Mouse (Mus musculus) lung, postnatal 25 days (tissue): ENCODE results near the gene Kif2c.

Experiments used
- DNase-seq: peaks from one replicate; pipeline ENCODE4 v3.0.0; 2022; ENCODE audit warnings: low spot score

Kif2c gene

GRCm38 (mm10) chr4:117181863-117182758, at the start of gene Kif2c:
Gene Kif2c, minus strand, starts transcription at chr4:117182639.
- DNase-seq, result peak; percentile 92

GRCm38 (mm10) chr4:117231208-117231607, 48.8 kb upstream of the Kif2c start:
- no peak for DNase-seq

DNA sequence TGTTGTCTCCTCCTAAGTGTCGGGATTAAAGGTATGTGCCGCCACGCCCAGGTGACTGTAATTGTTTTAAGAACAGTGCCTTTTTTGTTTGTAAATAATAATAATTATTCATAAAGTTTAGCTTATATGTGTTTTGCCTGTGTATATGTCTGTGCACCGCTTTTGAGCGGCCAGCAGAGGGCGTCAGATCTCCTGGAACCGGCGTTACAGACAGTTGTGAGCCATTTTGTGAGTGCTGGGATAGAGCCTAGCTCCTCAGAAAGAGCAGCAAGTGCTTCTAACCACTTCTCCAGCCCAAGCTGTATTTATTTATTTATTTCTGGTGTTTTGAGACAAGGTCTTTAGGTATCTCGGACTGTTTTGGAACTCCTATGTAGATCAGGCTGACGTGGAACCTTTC, 47.9 kb upstream of the Kif2c start:
- DNase-seq, result no peak

DNA sequence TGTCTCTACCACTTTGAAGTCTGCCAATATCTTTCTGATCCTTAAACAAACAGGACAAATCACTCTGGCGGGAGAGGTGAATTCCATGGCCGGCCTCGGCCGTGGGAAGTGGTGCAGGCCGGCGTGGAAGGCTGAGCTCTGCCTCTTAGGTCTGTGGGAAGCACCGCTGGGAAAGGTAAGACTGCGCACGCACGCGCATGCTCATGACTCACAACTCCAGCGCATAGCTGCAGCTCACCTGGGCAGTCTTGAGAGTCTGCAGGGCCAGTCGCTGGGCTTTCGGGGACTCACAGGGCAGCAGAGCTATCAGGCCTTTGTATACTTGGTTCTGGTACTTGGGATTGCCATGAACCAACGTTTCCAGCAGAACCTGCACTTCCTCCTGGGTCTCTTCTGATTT, 47.2 kb upstream of the Kif2c start:
- no peak for DNase-seq

DNA sequence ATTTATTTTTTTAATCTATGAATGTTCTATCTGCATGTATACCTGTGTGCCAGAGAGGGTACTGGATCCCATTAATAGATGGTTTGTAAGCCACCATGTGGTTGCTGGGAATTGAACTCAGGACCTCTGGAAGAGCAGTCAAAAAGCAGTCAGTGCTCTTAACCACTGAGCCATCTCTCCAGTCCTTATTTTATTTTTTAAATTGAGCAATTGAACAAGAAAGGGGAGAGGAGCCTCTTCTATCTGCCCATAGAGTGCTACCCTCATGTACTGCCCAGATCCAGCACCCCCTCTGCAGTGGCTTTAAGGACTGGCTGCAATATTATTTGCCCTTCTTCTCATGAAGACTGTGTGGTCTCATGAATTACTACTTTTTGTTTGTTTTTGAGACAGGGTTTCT, 42.8 kb upstream of the Kif2c start:
- no peak for DNase-seq

DNA sequence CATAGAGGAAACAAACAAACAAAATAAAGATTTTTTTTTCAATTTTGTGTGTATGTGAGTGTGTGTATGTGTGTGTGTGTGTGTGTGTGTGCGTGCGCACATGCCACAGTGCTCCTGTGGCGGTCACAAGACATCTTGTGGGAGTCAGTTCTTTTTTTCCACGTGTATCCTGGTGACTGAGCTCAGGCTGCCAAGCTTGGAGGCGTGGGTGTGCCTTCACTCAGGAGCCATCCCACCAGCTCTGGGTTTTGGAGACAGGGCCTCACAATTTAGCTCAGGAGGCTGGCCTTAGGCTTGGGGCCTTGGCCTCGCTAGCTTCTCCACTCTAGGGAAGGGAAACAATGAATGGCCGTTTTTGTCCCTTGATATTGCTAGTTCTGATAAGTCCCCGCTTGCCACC, 41.7 kb upstream of the Kif2c start:
- no peak for DNase-seq

DNA sequence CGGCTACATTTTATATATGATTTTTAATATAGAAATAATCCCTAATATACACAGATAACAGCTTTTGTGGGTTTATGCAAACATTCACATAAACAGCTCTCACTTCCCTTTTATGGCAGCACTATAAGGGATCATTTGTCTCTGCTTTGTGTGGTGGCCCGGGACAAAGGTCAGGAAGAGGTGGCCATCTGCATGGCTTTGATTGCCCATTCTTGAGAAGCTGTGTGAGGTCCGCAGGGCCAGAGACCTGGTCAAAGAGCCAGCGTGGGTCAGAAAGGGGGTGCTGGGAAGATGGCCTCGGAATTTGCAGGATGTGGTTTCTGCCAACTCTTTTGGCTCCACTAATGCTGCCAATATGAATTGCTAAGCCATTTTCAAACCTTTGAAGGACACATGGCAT, 40.6 kb upstream of the Kif2c start:
- DNase-seq, result no peak

DNA sequence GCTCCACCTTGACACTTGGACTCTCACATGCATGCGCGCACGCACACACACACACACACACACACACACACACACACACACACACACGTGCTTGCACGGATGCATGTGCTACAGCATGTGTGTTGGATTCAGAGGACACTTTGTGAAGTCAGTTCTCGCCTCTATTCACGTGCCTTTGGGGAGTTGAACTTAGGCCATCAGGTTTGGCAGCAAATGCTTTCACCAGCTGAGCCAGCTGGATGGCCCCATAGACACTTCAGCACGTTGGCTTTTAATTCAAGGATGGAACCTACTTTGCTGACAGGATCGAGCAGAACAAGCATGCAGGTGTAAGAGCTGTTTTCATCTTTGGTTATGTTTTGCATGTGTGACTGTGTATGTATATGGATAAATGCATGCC, 39.4 kb upstream of the Kif2c start:
- DNase-seq, result no peak

DNA sequence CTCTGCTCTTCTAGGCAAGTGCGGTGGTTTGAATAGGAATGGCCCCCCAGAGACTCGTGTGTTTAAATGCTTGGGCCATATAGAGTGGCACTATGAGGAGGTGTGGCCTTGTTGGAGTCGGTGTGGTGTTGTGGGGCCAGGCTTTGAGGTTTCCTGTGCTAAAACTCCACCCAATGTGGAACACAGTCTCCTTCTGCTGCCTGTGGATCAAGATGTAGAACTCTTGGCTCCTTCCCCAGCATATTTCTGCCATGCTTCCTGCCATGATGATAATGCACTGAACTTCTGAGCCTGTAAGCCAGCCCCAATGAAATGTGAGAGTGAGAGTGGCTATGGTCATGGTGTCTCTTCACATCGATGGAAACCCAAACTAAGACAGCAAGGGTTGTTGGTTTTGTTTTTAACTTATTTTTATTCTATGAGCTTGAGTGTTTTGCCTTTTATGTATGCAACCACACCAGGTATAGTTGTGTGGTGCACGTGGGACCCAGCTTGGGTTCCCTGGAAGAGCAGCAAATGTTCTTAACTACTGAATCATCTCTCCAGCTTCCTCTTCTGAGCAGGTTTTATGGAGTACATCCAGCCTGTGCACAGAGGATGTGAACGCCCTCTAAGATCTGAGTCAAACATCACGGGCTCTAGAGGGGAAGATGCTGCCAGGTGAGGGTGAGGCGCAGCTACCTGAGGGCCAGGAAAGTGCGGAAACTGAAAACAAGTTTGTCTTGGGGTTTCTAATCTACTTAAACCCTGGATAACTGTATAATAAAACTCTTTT, 38.5 kb upstream of the Kif2c start:
- DNase-seq, result no peak

- DNase-seq, result peak; percentile 63
These were observed 36.2 kb upstream of the Kif2c start for GRCm38 (mm10) chr4:117218517-117219219.

DNA sequence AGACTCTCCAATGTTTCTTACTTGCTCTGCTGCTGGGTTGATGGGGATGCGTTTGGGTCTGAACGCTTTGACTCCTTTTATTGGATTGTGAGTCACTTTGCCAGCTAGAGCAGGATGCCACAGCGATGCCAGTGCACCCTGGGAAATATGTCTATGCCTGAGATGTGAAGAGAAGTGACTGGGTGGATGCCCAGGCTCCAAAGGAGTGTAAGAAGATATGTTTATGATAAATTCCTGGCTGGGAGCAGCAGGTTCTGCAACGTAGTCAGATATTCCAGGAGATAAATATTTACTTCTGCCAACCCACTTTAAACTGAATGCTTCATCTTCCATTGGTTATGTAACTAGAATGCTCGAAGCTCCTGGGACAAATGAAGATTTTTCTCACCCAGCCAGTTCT, 34.6 kb upstream of the Kif2c start:
- DNase-seq, result no peak

GRCm38 (mm10) chr4:117214250-117214649, 31.8 kb upstream of the Kif2c start:
- no peak for DNase-seq

- DNase-seq, result peak; percentile 81
These were observed 28.0 kb upstream of the Kif2c start for GRCm38 (mm10) chr4:117210147-117211074.

- no peak for DNase-seq
These were observed 27.2 kb upstream of the Kif2c start for GRCm38 (mm10) chr4:117209592-117209991.

GRCm38 (mm10) chr4:117202992-117203354, 20.5 kb upstream of the Kif2c start:
- DNase-seq, result no peak

- DNase-seq, result peak; percentile 71
These were observed 19.9 kb upstream of the Kif2c start for GRCm38 (mm10) chr4:117202046-117202991.

DNA sequence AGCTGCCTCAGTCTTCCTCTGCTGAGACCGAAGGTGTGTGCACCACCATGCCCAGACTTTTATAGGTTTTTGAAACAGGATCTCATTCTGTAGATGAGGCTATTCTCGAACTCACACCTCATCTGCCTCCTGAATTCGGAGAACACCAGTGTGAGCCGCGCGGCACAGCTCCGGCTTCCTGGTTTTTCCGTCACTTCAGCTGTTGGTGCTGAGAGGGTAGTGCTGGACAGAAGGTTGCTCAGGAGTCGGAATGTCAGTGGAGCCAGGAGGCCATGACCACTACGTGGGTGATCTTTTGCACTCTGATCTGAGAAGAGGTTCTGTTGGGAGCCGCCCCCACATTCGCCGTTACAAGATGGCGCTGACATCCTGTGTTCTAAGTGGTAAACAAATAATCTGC, 9.4 kb upstream of the Kif2c start:
- no peak for DNase-seq

DNA sequence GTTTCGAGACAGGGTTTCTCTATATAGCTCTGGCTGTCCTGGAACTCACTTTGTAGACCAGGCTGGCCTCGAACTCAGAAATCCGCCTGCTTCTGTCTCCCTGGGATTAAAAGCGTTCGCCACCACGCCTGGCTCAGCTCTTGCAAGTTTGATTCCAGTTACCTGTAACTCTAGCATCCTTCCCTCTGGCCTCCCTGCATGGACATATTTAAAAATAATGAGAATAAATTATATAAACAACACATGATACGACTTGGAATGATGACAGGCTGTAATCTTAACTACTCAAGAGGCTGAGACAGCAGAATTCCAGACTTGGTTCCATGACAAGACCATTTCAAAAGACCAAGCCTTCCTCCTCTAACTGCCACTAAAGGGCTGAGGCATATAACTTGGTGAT, 8.2 kb upstream of the Kif2c start:
- DNase-seq, result no peak

GRCm38 (mm10) chr4:117189856-117190543, 7.6 kb upstream of the Kif2c start:
- peak; percentile 54 for DNase-seq

- peak; percentile 89 for DNase-seq
These were observed 7.0 kb upstream of the Kif2c start for GRCm38 (mm10) chr4:117189382-117189855.
